Mouse (Mus musculus): ENCODE results near the gene Phrf1.
A peak's percentile ranks its signal among the peaks of the same experiment; 100 is the strongest.

The Phrf1 gene

DNA sequence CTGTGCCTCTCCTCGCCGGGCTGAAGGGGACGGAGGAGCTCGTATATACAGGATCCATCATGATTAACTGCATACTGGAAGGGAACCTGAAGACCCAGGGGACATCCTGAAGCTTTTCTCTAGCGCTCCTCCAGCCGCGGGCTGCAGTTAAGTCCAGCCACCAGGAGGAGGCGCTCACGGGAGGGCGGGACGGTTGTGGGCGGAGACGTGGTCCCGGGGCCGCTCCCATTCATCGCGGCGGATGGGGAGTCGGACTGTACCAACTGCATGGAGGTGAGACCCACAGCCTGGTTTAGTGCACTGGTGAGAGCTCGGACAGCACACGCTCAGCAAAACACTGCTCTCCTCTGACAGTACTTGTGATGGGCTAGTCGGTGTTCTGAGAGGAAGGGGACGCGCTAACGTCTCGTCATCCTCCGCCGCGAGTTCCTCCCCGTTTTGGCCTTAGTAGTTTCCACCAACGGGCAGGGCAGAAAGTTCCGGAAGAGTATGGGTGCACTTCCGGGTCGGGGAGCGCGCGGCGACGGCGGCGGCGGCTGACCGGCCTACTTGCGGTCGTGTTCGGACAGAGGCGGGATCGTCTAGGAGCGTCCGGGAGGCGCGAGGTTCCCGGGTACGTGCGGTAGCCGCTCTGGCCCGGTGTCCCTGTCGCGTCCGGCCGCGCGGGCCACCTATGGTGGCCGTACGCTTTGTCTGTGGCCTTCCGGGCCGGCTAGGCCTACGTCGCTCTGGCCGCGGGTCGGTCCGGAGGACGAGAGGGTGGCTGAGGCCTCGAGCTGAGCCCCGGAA lies at the start of gene Phrf1:
Gene Phrf1, plus strand, starts transcription at position 506 of the 789 bp plus-strand sequence.
- peak; percentile 85 to 88 for DNase-seq

DNA sequence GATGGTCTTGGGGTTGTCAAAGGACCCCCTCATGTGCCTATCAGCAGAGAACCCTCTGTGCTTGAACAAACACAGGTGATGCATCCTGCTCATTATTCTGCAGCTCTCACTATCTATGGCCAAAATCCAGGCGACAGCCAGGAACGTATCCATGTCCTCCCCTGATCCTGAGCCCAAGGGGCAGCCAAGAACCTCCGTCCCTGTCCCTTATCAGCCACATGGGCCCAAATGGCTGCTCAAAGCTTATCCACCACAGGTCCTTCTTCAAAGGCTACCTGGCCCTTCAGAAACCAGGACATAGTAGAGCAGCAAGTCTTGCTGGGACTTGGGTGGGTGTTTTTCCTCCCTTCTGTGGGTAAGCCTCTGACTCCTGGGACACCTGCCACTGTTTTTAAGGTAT lies 40.4 kb upstream of the Phrf1 start:
- no peak for DNase-seq

DNA sequence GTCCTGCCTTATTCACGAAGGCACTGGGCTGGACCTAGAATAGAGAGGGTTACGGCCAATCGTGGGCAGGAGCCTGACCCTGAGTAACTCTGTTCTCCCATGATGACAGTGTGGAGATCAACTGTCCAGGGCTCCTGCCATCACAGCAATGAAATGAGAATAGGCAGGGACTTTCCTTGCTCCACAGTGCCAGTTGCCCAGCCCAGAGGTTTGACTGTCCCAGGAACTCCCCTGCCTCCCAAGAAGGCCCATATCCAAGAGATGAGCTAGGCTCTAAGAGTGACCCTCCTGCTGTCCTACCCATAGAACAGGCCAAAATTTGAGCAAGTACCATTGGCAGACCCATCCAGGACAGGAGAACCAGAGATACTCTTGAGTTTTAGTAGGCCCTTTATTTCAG lies 39.9 kb upstream of the Phrf1 start:
- DNase-seq = no peak

DNA sequence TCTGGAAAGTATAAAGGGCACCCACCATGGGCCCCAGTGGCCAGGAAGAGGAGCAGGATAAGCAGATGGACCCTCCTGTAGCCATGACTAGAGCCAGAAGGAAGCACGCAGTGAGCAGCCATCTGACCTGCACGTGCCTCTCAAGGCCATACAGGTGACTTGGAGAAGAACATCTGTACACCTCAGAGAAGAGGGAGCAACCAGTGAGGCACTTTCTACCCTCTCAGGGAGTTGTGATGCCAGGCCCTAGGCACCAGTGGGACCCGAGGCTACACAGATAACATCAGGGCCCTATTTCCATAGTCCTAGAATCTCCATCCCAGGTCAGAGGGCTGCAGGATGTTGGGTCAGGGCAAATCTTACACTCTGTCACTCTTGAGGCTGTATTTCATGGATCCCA lies 38.4 kb upstream of the Phrf1 start:
- no peak for DNase-seq

DNA sequence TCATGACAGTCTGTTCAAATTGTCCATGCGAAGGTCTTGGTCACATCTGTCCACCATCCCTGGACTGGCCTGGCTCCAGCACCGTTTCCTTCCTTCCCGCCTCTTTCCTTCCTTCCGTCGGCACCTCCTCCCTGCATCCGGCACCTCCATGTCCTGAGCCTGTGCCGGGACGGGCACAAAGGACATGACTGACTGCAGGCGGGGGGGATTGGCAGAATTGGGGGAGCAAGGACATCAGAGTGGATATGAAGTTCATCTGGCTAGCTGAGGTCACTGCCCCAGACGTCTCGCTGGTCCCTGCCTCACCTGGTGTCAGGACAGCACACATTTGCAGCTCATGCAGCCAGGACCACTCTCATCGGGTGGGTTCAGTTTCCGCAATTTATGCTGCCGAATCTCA lies 37.5 kb upstream of the Phrf1 start:
- peak in 1 of 2 experiments; percentile 58 for DNase-seq

DNA sequence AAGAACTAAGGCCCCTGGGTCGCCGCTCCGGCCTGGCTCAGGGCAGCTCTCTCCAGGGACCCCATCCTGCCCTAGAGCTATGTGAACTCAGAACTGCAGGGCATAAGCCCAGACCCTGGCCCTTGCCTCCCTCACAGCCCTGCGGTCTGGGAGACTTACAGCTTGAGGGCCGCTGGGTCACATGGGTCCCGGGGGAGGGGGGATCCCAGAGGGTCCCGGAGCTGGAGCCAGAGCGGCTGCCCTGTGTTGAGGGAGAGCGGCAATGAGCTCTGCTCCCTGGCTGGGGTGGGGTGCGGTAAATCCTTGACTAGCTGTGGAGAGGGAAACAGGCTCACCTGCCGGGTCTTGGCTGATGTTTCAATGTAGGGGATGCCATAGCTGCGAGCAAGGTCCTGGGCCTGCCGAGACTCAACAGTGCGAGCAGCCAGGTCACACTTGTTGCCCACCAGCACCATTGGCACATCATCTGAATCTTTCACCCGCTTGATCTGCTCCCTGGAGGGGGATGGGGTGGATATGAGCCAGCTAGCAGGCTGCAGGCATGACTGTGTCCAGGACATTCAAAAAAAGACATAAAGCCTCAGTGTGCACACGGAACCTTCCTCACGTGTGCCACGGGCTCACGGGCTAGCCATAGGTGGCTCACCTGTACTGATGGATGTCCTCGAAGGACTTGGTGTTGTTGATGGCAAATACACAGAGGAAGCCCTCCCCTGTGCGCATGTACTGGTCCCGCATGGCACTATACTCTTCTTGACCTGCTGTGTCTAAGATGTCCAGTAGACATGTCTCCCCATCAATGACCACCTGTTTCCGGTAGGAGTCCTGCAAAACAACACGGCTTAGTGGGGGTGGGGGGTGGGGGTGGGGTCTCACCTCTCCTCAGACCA lies 36.5 kb upstream of the Phrf1 start:
- DNase-seq = no peak

DNA sequence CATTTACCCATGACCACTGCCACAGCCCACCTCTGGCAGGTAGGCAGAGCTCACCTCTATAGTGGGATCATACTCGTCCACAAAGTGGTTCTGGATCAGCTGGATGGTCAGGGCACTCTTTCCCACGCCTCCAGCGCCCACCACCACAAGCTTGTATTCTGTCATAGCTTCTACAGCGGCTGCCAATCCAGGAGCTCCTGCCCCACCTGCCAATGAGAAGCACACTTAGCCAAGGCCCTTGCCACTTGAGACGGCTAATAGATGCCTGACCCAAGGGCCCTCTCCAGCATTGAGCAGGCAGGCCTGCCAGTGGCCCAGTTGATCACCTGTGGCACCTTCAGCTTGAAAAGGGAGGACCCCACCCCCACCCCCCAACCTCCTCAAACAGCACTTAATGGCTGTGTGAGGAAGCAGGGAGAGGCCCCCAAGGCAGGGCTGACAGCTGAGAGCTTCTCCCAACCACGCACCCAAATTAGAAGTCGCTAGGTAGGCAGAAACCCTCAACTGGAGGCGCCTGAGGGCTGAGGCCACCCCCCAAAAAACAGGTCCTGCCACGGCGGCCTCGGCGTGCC lies 35.7 kb upstream of the Phrf1 start:
- DNase-seq = no peak

DNA sequence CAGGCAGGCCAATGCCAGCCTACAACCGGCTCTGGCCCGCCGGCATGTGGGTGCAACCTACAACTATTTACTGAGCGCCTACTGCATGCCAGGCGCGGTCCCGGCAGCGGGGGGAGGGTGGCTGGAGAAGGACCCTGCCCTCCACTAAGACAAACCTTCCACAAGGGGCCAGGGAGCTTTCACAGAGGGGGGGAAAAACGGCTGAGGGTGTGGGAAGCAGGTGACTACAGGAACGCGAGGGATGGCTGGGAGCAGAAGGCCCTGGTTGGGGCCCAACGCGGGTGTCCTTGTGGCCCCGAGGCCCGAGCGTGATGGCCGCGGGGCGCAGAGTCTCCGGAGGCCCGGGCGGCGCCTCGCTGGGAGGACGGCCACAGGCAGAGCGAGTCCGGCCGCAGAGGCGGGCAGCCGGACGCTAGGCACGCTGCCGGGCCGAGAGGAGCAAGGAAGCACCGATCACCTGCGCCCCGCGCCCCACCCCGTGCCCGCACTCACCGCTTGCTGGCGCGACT lies 35.2 kb upstream of the Phrf1 start:
- peak; percentile 40 to 41 for DNase-seq

DNA sequence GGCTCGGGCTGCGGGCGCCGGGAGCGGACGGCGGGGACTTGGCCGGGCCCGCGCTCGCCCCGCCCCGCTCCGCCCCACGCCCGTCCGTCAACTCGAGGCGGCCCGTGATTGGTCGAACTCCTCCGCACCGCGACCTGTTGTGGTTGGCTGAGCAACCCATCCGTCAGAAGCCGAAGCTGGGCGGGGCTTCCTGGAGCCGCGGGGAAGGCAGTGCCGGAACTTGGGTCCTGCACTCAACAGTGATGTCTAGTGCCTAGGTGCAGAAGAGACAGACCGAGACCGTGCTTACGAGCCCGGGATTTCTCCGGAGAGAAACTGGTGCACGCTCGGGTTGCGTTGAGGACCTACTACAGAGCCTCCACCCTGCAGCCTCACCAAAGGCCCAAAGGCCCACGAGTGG lies 34.6 kb upstream of the Phrf1 start, which contains the start of the genes Hras and Lrrc56:
Gene Hras, minus strand, starts transcription at position 58 of the 400 bp plus-strand sequence.
Gene Lrrc56, plus strand, starts transcription at position 210 of the 400 bp plus-strand sequence.
- DNase-seq = peak; percentile 97 to 98

DNA sequence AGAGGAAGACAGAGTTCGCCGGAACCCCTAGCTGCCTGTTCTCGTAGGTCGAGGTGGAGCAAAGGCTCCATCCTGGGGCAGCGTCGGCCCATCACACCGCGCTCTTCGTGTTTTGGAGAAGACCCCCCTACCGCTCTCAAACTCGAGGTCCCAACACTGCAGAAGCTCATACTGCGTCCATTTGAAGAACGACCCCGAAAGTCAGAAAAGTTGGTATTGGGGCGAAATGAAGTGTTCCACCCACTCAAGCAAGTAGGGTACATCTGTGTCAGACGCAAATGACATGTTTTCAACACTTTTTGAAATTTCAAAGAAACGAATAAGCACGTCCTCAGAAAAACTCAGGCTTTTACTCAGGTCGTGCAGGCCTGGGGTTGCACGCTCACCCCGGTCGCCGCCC lies 34.2 kb upstream of the Phrf1 start:
- DNase-seq = no peak

DNA sequence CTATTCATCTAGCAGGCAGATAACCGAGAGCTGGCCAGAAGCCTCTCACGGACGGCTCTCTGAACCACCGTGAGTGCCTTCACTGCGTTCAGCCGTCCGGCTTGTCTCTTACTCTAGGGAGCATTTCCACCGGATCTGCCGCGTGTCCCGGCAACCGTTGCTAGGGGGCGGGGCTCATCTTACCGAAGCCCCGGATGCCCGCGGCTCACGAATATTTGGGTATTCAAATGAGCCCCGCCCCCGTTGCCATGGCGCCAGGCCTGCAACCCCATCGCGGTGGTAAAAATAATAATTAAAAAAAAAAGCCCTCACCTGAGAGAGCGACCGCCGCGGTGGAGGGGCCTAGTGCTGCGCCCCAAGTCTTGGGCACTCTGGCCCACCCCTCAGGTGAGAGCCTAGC lies 33.8 kb upstream of the Phrf1 start:
- DNase-seq = peak; percentile 91 to 94

DNA sequence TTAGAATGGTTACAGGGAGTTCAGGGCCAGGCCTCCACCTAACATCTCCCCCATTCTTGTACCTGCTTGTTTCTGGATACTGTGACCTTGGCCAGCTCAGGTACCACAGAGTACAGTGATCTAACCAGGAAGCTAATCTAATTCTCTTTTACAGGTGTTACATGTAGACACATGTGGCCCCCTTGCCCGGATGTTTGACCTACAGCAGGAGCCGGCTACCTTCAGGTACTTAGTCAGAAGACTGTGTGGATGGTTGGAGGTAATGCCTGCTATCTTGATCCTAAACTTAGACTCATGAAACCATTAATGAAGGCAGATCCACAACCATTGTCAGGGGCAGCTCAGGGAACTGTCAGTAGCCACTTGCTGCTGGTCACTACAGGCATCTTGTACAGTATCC lies 32.8 kb upstream of the Phrf1 start:
- DNase-seq = no peak

DNA sequence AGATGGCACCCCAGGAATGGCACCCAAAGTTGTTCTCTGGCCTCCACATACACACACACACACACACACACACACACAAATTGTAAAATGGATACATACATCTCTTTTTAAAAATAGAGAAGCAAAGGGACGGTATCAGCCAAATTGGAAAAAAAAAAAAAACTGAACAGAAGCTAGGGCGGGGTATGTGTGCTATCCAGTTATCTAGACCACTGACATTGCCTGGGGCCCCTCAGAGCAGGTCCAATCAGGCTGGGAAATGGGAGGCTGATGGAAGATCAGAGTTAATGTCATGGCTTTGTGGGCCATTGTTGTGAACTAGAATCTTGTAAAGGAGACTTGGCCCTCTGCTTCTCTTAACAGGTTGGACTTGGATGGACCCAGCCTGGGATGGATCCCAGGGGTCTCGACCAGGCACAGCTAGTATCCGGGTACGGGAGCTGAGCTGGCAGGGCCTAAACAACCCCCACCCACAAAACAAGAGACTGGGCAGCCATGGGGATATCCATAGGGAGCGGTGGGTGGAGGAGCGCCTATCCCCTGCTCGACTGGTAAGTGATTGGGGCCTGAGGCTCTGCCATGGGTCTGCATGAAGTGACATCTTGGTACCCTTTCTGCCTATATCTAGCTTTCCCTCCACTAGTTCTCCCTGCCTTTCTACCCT lies 31.8 kb upstream of the Phrf1 start:
- no peak for DNase-seq

DNA sequence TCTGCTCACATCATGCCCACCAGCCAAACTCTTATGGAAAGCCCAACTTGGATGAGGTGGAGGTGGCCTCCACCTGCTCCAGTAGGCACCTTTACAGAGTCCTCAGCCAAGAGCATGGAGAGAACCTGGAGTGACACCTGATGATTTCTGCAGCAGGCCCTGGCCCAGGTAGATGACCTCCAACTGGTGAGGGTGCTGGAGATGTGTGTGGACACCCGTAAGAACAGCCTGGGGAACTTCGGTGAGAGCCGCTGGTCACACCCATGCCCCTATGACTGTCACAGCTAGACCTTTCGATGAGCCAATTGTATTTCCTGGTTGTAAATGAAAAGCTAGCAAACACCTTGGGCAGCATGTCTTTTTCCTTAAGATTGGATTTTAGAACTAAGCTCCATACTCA lies 30.5 kb upstream of the Phrf1 start:
- no peak for DNase-seq

DNA sequence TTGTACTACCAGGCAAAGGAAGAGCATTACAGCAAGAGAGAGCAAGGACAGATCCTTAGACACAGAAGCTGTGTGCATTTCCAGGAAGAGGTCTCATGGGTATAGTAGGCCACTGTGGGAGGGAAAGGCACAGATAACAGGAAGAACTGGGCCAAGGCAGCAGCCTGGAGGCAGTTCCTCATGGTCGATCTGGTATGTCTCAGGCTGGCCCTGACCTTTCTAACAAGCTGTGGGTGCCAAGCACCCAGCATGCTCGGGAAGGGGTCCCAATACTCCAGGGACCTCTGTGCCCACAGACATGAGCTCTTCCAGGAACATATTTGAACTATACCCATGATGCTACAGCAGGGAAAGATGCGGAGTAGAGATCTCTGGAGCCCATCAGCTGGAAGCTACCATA lies 24.0 kb upstream of the Phrf1 start:
- DNase-seq = no peak

DNA sequence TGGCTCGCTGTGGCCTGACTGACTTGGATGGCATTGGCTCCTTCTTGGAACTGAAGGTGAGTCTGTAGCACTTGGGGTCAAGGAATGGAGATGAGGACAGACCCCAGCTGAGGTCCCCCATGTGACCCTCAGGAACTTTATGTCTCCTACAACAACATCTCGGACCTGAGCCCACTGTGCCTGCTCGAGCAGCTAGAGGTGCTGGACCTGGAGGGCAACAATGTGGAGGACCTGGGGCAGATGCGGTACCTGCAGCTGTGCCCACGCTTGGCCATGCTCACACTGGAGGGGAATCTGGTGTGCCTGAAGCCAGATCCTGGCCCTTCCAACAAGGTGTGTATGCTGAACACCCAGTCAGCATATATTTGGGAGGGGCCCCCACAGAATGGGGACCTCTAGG lies 23.1 kb upstream of the Phrf1 start:
- no peak for DNase-seq

DNA sequence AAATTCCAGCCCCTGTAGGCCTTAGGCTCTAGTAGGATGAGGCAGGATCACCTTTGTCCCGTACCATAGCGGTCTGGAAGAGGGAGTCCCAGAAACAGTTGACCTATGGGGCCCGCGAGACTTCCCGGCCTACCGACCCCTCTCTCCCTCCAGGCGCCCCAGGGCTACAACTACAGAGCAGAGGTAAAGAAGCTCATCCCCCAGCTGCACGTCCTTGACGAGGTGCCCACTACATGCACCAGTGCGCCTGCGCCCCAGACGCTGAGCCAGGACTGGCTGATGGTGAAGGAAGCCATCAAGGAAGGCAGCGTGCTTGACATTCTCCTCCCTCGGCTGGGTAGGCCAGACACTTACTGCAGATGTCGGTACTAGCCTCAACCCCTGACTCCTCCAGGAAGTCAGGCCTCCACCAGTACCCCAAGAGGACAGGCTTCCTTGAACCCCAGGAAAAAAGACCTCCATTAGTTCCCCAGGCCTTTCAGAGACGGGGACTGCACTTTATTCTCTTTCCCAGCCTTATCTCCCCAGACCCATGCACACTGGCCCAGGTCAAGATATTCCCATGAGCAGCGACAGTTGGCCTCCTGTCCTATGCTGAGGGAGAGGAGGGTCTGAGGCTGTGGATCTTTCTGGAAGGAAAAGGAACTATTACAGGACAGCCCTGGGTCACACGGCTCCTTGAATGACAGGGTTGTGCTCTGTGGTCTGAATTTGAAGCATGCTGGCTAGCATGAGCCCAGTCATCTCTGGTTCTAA lies 22.2 kb upstream of the Phrf1 start:
- DNase-seq = no peak

DNA sequence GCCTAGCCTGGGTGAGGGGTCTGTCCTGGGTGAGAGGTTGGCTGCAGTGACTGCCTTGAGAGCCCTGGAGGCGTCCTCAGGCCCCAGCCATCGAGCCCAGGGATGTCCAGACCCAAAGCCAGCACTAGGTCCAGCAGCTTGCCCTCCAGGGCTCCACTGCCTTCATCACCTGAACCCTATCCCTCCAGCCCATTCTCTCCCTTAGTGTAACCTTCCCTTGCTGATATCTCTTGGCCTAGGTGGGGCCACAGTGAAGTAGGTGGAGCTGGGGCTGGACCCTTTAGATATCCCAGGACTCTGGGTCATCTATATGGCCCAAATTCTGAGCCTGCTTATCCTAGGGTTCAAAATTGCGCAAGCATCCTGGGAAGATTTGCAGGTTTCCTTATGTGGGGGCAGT lies 19.1 kb upstream of the Phrf1 start:
- DNase-seq = no peak

DNA sequence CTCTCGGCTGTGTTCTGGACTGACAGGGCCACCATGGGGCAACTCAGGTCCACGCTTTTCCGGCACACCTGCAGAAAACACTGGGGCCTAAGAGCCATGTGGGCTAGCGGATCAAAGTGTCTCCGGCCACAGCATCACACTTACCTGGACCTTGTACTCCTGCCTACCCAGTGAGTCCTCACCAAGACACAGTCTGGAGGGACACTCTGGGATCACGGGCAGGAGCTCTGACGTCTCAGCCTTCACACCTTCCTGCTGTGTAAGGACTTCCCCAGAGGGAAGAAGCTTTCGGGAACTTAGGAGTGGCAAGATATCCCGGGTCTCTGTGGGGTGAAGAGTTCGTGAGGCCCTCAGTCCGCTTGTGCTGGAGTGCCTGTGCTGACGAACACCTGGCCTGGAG lies 18.4 kb upstream of the Phrf1 start:
- no peak for DNase-seq

DNA sequence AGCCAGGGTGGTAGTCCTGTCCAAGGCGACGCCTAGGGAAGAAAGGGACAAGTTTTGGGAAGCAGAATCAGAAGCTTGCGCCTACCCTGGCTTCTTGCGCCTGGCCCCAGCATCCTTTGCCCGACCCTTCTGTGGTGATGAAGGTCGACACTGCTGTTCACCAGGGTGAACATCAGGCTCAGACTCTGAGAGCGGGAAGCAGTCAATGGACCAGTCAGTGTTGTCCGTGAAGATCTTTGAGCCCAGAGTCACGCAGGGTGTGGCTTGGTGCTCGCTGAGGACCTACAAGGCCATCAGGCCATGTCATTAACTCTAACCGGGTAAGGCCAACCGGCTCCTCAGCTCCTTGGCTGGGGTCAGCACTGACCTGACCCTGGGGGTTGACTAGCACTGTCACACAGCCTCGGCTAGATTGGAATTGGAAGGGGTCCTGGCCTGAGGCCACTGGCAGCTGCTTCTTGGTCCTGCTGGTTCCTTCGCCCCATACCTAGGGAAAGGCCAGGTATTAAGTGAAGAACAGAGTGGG lies 17.9 kb upstream of the Phrf1 start:
- no peak for DNase-seq

DNA sequence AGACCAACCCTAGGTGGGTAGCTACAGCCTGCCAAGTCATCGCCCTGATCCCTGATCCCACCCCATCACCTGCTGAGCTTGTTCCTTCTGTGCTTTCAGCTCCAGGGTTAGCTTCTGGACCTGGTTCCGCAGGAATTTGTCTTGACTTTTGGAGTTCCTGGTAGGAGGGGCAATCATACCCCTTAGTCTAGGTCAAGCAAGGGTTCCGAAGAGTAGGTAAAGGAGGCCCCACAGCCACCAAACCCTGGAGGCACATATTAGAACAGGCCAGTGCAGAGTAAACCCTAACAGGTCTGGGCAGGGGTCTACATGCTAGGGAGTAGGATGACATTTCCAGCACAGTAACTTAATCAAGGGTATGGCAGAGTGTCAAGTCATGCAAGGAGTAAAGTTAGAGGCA lies 15.5 kb upstream of the Phrf1 start:
- no peak for DNase-seq
